Mouse (Mus musculus) CD4-positive, CD25-positive, alpha-beta regulatory T cell, adult 4 months (primary cell): ENCODE results near the gene Cdc14a. TPM values are rescaled to one million over a fixed set of nuclear protein-coding genes. Genes with fewer than 3 reads are reported as not detected.
A peak's percentile ranks its signal among the peaks of the same experiment; 100 is the strongest.

ENCODE experiments used
- ATAC-seq: one replicate; pipeline ENCODE4 v1.8.0; 2017
- polyA plus RNA-seq, 2 experiments: library from polyadenylated mRNA; unstranded; fragments of 100-300 nt; shearing (Covaris generic); gene quantifications; one replicate each; pipeline ENCODE4 v1.2.1; 2017

The Cdc14a gene
- 10 to 100 TPM; 10.1 to 10.5 TPM for polyA plus RNA-seq

DNA sequence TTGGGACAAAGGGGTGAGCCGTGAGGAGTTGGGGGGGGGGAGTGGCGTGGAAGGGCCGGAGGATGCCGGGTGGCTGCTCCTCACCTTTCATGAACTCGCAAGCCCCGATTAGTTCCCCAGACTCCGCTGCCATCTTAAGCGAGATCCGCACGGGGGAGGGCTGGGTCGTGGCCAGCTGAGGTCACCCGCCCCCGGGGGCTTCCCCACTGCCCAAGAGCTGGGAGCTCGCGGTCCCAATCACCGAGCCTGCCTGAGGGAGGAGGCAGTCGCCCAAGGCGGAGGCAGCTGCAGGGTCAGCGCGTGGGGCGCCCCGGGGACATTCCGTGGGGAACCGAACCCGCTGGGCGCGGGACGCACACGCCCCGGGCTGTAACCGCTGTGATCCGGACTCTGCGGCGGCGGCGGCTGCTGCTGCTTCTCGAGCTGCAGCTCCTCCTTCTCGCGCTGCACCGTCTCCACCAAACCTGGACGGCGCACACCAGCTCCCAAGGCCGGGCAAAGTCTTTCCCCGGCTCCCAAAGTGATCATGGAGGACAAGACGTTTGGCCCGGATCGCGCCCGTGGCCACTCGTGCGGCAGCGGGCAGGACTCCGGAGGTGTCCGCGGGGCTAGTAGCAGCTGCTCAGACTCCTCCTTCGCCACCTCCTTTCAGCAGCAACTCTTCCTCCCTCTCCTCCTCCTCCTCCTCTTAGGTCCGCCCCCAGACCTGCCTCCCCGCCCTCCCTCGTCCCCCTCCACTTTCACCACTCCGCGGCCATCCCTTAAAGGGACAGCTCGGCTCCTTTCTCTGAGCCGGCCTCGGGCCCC lies at the start of gene Cdc14a:
TSS of gene Cdc14a (minus strand) at position 680 of the 807 bp plus-strand sequence.
- peak; percentile 51 for ATAC-seq

DNA sequence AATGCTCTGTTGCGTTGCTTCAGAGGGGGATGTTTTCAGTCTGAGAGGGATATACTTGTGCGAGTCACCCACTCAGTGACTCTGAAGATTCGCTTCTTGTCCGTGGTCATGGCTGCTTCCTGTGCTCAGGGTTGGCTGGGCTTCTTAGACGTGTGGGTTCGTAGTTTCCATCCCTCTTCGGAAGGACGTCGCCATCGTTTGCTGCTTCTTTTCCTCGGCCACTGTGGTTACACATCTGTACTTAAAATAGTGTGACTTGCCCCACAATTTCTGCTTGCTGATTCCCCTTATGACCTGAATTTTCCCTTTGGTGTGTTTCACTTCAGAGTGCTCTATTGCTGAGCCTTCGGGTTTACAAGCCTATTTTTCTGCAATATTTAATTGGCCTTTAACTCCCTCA lies 41.9 kb upstream of the Cdc14a start:
- peak; percentile 87 for ATAC-seq

DNA sequence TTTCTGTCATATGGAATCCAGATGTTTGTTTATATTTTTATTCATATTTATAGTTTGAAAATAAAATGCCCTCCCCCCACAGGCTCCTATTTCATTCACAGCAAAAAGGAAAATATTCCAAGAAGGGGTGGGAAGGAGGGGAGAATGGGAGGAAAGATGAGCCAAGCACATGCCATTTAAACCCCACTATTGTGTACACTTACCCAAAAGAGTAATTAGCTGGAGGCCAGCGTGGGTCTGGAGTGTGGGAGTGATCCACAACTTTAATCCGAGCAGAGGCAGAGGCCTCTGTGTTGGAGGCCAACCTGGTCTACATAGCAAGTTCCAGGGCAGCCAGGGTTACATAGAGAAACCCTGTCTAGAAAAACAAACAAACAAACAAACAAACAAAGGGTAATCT lies 40.5 kb upstream of the Cdc14a start:
- no peak for ATAC-seq

DNA sequence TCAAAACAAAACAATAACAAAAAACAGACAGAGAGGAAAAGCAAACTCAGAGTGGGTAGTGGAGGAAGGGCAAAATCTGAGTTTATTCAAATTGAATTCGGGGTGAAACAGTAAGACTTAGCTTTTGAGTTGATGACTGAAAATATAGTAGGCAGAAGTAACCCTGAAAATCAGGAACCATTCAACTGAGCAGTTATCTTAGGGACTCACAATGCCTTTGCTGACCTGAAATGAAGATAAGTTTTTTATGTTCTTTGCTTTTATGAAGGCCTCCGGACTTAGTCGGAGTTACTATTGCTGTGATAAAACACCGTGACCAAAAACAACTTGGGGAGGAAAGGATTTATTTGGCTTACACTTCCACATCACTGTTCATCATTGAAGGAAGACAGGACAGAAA lies 37.2 kb upstream of the Cdc14a start:
- no peak for ATAC-seq

DNA sequence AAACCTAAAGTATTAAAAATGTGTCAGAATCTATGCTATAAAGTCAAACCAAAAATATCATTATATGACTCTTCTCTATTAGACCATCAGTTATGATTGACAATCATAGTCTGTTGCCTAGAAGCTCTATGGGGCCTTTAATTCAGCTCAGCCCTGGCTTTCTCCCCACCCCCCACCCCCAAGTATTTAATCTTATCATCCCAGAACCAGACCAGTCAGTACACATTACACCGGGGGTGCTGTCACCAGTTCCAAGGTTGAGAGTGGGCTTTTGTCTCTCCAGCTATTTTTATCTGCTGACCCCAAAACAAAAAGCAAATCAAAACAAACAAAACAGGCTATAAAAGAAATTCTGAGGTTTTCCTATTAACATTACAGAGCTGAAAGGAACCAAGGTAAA lies 30.7 kb upstream of the Cdc14a start:
- ATAC-seq: no peak

DNA sequence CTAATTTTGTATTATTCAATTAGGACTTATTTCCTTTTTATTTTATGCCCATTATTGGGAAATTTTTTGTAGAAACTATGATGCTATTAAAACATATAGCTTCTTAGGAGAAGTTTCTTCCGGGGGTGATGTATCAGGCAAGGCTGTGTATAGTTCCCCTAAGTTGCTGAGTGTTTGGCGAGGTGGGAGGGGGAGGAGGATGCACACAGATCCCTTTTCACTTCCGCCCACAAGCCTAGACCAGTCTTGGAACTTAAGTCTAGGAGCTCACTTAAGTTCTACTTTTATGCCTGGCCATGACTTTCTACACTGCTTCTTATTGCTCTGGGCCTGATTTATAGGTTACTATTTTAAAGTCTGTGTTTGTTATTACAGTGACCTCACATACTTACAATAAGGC lies 26.9 kb upstream of the Cdc14a start:
- no peak for ATAC-seq

DNA sequence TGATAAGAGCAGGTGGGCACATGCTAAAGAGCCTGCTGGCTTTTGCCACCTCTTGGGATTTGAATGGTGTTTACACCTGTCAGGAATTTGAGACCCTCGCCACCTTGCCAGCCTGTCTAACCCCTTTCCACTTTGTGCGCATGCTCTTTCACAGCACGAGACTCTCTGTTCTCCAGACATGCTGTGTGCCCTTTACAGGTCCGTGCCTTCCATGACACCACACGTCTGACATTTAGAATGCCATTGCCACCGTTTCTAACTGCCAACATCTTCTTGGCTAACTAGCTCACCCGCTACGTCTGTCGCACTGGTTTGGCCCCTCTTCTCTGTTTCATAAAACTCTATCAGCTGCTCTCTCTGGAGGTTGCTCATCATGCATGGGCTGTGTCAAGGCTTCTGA lies 20.5 kb upstream of the Cdc14a start:
- no peak for ATAC-seq

DNA sequence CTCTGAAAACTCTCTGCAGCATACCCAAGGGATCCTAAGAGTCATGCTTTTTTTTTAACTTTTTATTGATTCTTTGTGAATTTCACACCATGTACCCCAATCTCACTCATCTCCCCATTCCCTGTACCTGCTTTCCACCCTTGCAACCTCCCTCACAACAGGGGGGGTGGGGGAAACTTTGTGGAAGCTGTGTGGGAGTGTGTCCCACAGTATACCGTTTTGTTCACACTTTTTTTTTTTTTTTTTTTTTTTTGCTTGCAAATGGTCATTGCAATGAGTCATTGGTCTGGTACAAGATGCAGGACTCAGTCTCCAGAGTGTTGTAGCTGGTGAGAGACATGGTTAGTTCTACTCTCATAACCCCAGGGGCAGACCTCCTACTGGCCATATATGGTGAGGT lies 19.0 kb upstream of the Cdc14a start:
- ATAC-seq: no peak

DNA sequence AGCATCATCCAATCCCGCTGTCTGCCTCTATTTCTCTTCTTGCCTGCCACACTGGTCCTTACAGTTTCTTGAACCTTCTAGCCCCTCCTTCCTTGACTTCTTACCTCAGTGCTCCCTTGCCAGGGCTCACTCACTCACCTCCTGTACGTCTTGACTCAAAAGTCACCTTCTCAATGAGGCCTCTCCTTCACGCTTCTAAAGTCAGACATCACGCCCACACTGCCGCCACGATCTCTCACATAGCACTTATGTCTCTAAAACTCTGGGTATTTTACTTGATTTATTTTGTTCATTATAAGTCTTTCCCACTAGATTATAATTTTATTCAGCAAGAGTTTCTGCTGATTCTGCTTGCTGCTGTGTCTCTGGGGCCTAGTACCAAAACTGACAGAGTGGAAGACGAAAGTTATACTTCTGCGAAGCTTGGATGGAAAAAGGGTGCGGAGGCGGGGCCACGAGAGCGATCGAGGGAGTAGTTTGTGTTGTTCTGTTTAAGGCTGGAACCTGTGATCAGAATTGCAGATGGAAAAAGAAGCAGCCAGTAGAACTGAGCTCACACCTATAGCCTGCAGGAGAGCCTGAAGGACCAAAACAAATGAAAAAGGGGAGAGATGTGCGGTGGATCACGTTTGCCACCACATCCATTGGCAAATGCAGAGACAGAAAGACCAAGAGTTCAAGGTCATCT lies 17.8 kb upstream of the Cdc14a start:
- peak; percentile 63 for ATAC-seq

DNA sequence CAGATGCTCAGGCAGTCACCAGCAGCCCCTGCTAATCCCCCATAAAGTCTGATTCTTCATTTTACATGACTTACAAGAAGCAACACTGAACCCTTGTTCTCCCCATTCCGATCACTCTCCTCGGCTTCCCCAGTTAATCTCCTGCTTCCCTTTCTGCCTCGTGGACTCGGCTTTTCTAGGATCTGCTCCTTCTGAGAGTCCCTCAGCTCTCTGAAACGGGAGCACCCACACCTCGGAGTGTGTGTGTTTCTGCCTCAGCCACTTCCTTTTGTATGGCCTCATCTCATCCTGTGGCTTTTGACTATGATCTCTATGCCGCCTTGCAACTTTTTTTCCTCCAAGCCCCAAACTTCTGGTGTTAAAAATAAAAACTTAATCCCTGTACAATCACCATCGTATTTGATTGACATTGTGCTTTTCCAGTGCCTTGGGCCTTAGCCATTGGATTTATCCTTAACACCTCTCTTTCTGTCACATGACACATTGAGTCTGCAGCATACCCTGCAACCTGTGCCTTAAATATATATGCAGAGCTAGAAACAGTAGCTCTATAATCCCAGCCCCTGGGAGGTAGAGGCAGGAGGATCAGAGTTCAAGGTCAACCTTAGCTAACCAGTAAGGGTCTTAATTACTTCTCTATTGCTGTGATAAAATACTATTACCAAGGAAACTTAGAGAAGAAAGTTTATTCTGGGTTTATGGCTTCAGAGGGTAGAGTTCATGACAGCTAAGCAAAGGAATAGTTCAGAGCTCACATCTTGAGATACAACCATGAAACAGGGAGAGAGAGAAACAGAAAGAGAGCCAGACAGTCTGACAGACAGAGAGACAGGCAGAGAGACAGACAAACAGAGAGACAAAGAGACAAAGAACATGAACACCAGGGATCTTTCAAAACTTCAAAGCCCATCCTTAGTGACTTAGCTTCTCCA lies 16.5 kb upstream of the Cdc14a start:
- ATAC-seq: peak; percentile 63

DNA sequence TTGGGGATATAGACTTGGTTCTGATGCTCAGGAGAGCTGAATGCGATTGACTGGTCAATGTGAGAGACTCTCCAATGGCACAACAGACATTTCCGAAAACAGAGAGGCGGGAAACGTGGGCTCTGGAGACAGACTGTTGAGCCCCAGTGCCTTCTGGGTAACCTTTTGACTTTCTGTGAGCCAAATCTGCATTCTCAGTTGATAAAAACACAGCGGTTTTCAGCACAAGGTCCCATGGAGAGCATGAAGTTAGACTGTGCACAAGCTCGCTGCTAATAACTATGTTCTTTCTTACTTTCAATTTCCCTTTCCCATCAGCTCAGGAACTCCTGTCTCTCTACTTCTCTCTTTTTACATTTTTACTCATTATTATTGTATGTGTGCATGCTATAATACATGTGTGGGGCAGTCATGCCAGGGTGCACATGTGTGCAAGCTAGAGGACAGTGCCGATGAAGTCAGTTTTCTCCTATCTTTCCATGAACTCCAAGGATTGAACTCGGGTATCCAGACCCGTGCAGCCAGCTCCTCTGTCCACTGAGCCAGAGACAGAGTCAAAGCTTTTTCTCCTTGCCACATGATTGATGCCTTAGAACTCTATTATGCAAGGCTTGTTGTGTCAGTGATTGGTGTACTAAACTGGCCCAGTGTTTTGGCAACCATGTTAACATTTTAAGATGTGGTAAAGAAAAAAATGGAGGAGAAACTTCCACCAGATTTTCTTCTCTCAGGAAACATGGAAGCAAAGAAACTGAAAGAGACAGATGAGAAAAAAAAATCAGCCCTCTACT lies 13.2 kb upstream of the Cdc14a start:
- ATAC-seq: peak; percentile 45

DNA sequence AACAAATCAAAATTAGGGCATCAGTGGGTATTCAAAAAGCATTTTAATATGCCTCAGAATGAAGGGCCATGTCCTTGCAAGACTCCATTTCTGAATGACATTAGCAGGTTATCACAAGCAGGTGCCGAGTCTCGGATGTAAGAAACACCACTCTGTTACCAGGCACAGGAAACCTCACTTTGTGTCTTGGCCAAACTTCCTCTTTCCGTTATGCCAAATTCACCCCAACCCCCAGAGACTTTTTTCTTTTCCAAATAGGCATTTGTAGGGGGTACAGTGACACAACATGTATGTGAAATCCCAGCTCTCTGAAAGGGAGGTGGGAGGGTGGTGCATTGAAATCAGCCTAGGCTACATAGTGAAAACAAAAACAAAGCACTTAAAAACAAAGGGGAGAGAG lies 12.3 kb upstream of the Cdc14a start:
- ATAC-seq: peak; percentile 47

DNA sequence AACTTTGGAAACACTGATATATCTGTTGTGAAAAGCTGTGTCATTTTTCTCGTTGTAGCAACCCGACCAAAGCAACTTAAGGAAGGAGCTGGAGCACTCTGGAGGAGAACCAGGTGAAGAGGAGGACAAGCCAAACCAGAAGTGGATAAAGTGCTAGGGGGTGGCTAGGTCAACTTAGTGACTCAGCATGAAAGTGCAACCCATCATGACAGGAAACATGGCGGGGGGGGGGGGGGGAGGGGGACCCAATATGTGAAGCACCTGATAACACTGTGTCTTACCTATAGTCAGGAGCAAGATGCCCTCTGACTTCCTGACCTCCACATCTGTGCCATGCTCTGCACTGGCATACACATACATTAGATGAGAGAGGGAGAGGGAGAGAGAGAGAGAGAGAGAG lies 10.9 kb upstream of the Cdc14a start:
- no peak for ATAC-seq

DNA sequence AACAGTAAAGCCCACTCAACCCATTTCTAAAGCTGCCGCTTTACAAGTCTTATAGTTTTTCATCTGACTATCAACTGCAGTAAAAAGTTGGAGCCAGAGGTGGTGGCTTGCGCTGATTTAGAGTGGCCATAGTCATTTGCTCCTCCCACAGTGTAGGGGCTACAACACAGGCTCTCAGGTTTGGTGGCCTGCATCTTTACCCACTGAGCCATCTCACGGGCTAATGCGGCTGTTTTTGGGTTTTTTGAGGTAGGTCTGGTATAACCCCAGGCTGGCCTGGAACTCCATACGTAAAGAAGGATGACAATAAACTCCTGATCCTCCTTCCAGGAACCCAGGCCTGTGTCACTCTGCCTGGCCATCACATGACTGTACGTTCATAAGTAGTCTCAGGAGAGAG lies 2.1 kb upstream of the Cdc14a start:
- no peak for ATAC-seq

DNA sequence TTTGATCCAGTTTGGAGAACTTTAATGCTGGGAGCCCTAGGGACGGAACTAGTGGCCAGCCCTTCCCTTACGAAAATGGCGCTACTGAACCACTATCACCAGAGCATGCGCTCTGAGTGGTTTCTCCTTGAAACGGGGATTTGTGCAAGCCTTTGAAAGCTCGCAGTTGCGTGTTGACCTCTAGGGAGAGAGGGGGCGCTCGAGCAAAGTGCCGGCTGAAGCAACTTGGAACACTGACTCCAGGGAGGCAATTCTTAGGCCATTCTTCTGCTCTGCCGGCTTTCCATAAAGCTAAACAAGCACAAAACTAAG lies 1.1 kb upstream of the Cdc14a start:
- ATAC-seq: peak; percentile 62

DNA sequence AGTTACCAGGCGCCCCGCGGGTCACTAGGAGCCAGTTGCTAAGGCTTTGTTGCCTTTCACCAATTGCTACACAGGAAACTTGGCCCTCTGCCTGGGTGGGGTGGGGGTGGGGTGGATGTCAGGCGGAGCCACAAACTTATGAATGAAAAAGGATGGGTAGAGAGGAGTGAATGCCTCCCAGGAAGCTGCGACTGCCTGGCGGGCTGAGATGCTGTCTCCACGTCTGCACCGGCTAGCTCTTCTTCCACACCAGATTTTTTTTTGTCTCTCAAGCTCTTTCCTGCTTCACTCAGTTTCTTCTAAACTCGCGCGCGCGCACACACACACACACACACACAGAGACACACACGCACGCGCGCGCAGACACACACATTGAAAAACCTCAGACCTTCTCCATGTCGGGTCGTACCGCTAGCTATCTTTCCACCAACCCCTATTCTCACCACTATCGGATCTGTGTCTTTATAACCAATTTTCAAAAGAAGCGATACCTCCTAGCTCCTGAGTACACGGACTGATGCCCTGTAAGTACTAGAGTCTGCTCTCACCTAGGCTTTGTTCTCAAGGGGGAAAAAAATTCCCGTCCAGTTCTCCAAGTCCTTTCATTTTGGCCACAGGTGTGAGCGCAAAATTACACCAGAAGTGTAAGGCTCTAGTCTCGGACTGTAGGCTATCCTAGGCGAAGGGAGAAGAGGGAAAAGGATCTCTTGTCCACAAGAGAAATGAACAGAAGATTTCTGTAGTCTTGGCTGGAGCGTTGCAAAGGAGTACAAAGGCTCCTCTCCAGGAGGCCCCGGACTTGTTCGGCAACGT lies 534 bp upstream of the Cdc14a start:
- peak; percentile 57 for ATAC-seq

DNA sequence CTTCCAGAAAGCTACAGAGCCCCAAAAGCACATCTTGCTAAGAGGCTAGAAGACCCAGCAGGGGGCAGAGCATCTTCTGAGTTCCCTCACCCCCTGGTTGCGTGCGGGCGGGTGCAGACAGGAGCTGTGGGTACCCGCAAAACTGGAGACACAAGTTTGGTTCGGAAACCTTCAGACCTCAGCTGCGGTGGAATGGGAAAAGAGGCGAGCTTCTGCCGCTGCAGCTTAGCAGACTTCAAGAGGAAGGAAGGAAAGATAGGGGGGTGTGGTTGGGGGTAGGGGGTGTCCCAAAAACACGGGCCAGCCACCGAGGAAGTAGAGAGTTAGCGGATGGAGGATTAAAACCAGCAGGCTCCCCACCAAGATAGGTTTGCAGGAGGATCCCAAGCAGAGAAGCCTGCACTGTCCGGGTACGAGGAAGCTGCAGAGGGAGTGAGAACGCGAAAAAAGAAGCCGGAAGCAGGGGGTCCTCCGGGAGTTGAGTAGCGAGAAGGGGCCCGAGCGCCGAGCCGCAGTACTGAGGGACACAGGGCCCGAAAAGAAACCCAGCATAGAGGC lies 958 bp downstream of the Cdc14a start:
- peak; percentile 44 for ATAC-seq

DNA sequence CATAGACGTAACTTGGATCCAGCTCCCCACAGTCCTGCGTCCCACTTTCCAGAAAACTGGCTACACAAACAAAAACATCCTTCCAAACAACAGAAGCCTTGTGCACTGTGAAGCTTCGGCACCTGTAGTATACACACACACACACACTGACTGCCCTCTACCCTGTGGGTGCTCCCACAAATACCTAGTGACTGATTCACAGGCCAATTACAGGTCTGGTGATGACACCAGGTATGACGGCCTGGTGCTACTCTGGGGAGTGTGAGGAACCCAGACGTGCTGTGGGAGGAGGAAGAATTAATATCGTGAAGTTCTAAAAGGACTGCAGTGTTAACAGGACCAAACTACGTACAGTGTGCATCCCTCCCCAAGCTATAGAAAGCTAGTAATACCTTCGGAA lies 1.8 kb downstream of the Cdc14a start:
- ATAC-seq: no peak

DNA sequence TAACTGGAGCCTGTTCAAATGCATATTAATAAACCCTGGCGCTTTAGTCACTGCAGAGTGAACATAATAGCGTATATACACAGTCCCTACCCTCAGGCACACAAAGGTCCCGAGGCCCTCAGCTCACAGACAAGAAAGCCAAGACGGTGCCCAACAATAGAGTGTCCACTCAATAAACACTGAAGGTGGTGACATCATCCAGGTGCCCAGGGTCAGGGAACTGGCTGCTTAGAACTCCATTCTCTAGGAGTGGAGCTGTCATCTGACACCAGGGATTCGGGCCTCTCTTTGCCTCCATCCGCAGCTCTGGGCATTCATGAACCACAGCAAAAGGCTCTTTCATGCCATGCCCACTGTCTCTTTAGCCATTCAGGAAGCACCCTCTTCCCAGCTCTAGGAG lies 2.7 kb downstream of the Cdc14a start:
- ATAC-seq: no peak

DNA sequence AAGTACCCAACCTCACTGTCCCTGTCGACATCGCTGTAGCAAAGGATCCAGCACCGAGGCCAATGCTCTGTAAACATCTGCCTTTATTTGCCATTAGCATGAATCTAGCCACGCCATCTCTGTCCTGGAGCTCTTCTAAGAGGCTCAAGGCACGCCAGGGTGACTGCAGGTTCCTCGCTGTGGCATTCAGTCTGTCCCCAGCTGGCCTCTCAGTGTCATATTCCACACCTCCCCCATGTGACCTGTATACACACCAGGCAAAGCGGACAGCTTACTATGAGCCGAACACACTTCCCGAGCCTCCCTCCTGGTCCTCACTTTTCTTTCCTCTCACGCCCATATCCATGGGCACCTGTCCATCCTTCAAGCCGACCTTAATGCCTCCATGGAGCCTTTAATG lies 4.0 kb downstream of the Cdc14a start:
- ATAC-seq: no peak

DNA sequence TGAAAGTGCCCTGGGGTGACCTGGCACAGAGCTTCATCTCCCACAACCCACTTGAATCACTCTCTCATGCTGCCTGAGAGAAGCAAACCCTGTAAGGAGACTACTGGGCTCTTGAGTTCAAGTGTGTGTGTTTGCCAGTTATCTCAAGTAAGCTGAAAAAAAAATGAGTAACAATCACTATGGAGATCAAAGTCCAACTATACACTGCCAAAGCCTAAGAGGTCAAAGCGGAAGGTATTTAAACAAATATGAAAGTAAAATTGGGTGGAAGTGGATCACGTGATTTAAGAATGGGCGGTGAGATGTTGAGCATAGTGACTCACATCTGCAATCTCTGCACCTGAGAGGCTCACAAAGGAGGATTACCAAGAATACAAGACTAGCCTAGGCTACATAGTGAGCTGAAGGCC lies 9.4 kb downstream of the Cdc14a start:
- ATAC-seq: peak; percentile 80
